Mouse (Mus musculus): ENCODE results near the gene Efcc1. TPM values are rescaled to one million over a fixed set of nuclear protein-coding genes. Genes with fewer than 3 reads are reported as not detected.

The Efcc1 gene
- polyA plus RNA-seq (2012; ENCODE audit: low replicate concordance) = 0.16 and 0.86 TPM in 2 replicates

DNA sequence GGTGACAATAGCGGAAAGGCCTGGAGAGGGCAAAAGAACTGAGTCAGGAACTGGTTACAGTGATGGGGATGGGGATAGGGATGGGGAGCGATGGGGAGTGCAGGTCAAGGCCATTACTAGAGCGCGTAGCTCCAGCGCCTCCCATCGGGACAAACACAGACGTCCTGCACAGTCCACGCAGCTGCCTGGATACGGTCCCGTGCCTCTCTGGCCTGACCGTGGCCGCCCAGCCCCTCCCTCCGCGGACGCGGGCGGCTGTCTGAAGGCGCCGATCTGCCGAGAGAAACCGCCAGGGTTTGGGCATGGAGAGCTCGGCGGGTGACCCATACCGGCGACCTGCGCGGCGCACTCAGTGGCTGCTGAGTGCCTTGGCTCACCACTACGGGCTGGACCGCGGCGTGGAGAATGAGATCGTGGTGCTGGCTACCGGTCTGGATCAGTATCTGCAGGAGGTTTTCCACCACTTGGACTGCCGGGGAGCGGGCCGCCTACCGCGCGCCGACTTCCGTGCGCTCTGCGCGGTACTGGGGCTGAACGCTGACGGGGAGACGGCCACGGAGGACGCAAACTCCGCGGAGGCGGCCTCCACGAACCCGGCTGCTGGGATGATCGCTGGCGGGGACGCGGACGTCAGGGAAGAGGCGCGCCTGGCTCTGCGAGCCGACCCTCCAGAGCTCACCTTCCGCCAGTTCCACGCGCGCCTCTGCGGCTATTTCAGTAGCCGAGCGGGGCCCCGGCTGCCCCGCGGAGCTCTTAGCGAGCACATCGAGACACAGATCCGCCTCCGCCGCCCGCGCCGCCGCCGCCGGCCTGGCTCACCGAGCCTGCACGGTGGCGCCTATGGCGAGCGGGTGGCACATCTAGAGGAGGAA, at the start of gene Efcc1:
TSS of gene Efcc1 (plus strand) at position 279 of the 872 bp plus-strand sequence.

DNA sequence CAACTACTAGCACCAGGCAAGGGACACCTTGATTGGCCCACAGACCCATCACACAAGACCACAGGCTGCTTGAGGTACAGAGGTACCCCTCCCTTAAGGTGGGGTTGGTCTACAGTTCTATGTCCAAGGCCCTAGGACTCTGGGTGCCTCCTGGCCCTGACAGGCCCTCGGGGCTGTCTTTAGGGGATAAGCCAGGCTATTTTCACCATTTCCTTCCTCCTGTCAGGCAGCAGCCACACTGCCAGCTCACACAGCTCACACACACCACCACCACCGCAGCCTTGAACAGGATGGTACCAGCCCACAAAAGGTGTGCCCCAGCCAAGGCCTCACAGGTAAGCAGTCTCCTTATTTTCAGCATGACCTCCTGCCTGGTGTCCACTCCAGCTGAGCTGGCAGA, 47.2 kb downstream of the Efcc1 start, which contains the start of gene Gp9:
TSS of gene Gp9 (plus strand) at position 231 of the 400 bp plus-strand sequence.

Other genes starting within 250 kb of the Efcc1 start
- gene Arhgap25, start 197.6 kb upstream of the Efcc1 start, polyA plus RNA-seq (2012; ENCODE audit: low replicate concordance) = 19.2 and 43.2 TPM in 2 replicates
- 0.05 and 0.47 TPM in 2 replicates for gene Prokr1, start 140.1 kb upstream of the Efcc1 start, polyA plus RNA-seq (2012; ENCODE audit: low replicate concordance)
- gene Aplf, start 58.7 kb upstream of the Efcc1 start, polyA plus RNA-seq (2012; ENCODE audit: low replicate concordance) = 2.3 and 4.7 TPM in 2 replicates
- 5.7 and 14.0 TPM in 2 replicates for gene Gp9, start 47.2 kb downstream of the Efcc1 start, polyA plus RNA-seq (2012; ENCODE audit: low replicate concordance)
- gene Rab43, start 81.3 kb downstream of the Efcc1 start, polyA plus RNA-seq (2012; ENCODE audit: low replicate concordance) = 49.2 and 155 TPM in 2 replicates
- gene Gm45140, start 104.9 kb downstream of the Efcc1 start, polyA plus RNA-seq (2012; ENCODE audit: low replicate concordance) = 2.7 and 24.2 TPM in 2 replicates
- 41.7 and 45.7 TPM in 2 replicates for gene Isy1, start 107.9 kb downstream of the Efcc1 start, polyA plus RNA-seq (2012; ENCODE audit: low replicate concordance)
- 54.5 and 74.0 TPM in 2 replicates for gene Cnbp, start 120.2 kb downstream of the Efcc1 start, polyA plus RNA-seq (2012; ENCODE audit: low replicate concordance)
- gene Copg1, start 156.9 kb downstream of the Efcc1 start, polyA plus RNA-seq (2012; ENCODE audit: low replicate concordance) = 13.3 and 35.5 TPM in 2 replicates
- 18.1 and 31.6 TPM in 2 replicates for gene Hmces, start 183.1 kb downstream of the Efcc1 start, polyA plus RNA-seq (2012; ENCODE audit: low replicate concordance)